Mouse (Mus musculus) erythroblast, embryonic 14.5 days (primary cell): ENCODE results near the gene Rap1gds1. TPM values are rescaled to one million over a fixed set of nuclear protein-coding genes. Genes with fewer than 3 reads are reported as not detected.

ENCODE experiments used
- H3K27me3 ChIP-seq: 2 replicates; pipeline ENCODE4 v1.6.1; 2012; ENCODE audit warnings: inconsistent platforms; ENCODE audit not compliant: control insufficient read depth
- H3K36me3 ChIP-seq: 2 replicates; pipeline ENCODE4 v1.6.1; 2012; ENCODE audit warnings: mild to moderate bottlenecking, inconsistent platforms; ENCODE audit not compliant: control insufficient read depth
- H3K4me1 ChIP-seq: 2 replicates; pipeline ENCODE4 v1.6.1; 2012; ENCODE audit warnings: inconsistent platforms; ENCODE audit not compliant: control insufficient read depth
- H3K4me3 ChIP-seq: replicated peaks from 2 replicates; pipeline ENCODE3; 2012; ENCODE audit warnings: moderate library complexity, mild to moderate bottlenecking, inconsistent platforms
- H3K9me3 ChIP-seq: 2 replicates; pipeline ENCODE4 v1.6.1; 2012; ENCODE audit warnings: low read length, inconsistent platforms, mixed read lengths; ENCODE audit not compliant: control insufficient read depth
- GATA1 ChIP-seq: IDR thresholded peaks from 2 replicates; pipeline ENCODE4 v1.6.1; 2012; ENCODE audit warnings: low read length, inconsistent platforms, mixed read lengths
- TAL1 ChIP-seq: IDR thresholded peaks from 3 replicates; pipeline ENCODE4 v1.6.1; 2012; ENCODE audit warnings: low read length, inconsistent platforms, mixed read lengths
- polyA plus RNA-seq: library from polyadenylated mRNA; stranded (reverse); fragments of >175 nt; gene quantifications from 2 replicates; pipeline ENCODE4 v1.2.3, GENCODE M21; 2012

The Rap1gds1 gene
- polyA plus RNA-seq, 1 experiment: 0.17 TPM

- H3K4me1 ChIP-seq: no peaks in the 10 kb centered on the region
- H3K9me3 ChIP-seq: no peaks in the 10 kb centered on the region
- H3K4me3 ChIP-seq: no peak overlapping the region
- no peaks in the 10 kb centered on the region for H3K36me3 ChIP-seq
- H3K27me3 ChIP-seq: no peaks in the 10 kb centered on the region
- TF ChIP-seq GATA1: no peak
- TF ChIP-seq TAL1: no peak
Observed at GRCm38 (mm10) chr3:138880999-138881724, 193.8 kb downstream of the Rap1gds1 start.

DNA sequence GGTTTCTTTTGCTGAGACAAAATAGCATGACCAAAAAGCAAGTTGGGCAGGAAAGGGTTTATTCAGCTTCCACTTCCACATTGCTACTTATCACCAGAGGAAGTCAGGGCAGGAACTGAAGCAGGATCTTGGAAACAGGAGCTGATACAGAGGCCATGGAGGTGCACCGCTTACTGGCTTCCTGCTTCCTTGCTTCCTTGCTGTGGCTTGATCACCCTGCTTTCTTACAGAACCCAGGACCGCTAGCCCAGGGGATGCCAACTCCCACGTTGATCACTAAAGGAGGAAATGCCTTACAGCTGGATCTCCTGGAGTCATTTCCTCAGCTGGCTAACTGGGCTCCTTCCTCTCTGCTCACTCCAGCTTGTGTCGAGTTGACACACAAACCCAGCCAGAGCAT is 197.3 kb downstream of the Rap1gds1 start:
- TF ChIP-seq TAL1 (no peak), GATA1 (no peak)
- H3K4me3 ChIP-seq: no peak overlapping the region
- H3K4me1 ChIP-seq: no peaks in the 10 kb centered on the region
- H3K36me3 ChIP-seq: no peaks in the 10 kb centered on the region
- H3K27me3 ChIP-seq: no peaks in the 10 kb centered on the region
- no peaks in the 10 kb centered on the region for H3K9me3 ChIP-seq

DNA sequence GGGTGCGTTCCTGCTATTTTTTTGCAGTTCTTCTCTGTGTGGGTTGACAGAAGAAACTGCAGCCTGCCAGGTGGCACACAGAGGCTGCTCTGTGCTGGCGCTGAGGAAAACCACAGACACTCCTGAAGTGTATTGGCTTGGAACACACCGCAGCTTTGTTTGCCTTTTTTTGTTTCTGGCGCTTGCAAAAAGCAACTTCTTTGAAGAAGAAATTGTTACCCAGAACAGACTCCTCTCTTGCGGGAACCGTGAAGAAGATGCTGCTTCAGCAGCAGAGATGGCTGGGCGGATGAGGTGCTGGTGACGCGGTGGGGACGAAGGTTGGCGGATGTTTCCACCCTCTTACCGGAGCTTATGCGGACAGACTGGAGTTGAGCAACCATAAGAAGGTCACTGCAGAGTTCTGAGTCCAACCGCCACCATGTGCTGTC is 198.1 kb downstream of the Rap1gds1 start:
- no peak for TF ChIP-seq TAL1
- TF ChIP-seq GATA1: no peak
- Histone ChIP-seq H3K9me3 (no peaks in the 10 kb centered on the region), H3K4me1 (no peaks in the 10 kb centered on the region), H3K4me3 (no peak overlapping the region), H3K36me3 (no peaks in the 10 kb centered on the region), H3K27me3 (no peaks in the 10 kb centered on the region)

- H3K4me1 ChIP-seq: no peaks in the 10 kb centered on the region
- H3K36me3 ChIP-seq: no peaks in the 10 kb centered on the region
- no peak overlapping the region for H3K4me3 ChIP-seq
- no peaks in the 10 kb centered on the region for H3K27me3 ChIP-seq
- no peaks in the 10 kb centered on the region for H3K9me3 ChIP-seq
- TF ChIP-seq GATA1 (no peak), TAL1 (no peak)
Observed at GRCm38 (mm10) chr3:138876418-138876817, 198.6 kb downstream of the Rap1gds1 start.

- TF ChIP-seq TAL1 (no peak), GATA1 (no peak)
- Histone ChIP-seq H3K27me3 (no peaks in the 10 kb centered on the region), H3K9me3 (no peaks in the 10 kb centered on the region), H3K4me3 (no peak overlapping the region), H3K4me1 (no peaks in the 10 kb centered on the region), H3K36me3 (no peaks in the 10 kb centered on the region)
Observed at GRCm38 (mm10) chr3:138875936-138876335, 199.1 kb downstream of the Rap1gds1 start.

Other genes starting within 250 kb of the Rap1gds1 start
- not detected in 2 replicates for gene Stpg2, start 130.5 kb upstream of the Rap1gds1 start, polyA plus RNA-seq